Mouse (Mus musculus): Measurements from ENCODE around the gene Chmp1a.

DNA sequence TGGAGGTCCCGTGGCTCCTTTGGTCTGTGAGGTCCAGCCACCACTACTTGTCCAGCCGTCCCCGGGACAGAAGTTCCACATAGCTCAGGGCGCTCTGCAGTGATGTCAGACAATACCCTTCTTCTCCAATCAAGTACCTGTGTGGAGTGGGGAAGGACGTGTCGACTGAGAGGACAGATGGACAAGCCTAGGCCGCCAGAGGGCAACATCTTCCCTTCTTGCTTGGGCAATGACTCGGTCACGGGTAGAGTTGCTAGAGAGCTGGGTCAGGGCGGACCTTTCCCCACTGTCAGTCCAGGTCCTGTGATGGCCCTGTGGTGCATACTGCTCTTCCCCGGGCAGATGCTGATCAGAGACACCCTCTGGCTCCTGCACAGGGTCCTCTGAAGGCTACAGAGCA is 30.5 kb upstream of the Chmp1a start:
- TF ChIP-seq CTCF (IDR thresholded peaks at IDR 0.05; ENCODE audit: low read depth, low read length): no peak
- no peak for TF ChIP-seq POLR2AphosphoS5 (IDR thresholded peaks at IDR 0.05; ENCODE audit: insufficient replicate concordance, low read depth, low read length)

Data from G1E (cell line).